Mouse (Mus musculus): ENCODE measurements around the gene Actl10. TPM values are rescaled to one million over a fixed set of nuclear protein-coding genes. Genes with fewer than 3 reads are reported as not detected.
A peak's percentile ranks its signal among the peaks of the same experiment; 100 is the strongest.

Gene Actl10
- polyA plus RNA-seq, 1 experiment = not detected

DNA sequence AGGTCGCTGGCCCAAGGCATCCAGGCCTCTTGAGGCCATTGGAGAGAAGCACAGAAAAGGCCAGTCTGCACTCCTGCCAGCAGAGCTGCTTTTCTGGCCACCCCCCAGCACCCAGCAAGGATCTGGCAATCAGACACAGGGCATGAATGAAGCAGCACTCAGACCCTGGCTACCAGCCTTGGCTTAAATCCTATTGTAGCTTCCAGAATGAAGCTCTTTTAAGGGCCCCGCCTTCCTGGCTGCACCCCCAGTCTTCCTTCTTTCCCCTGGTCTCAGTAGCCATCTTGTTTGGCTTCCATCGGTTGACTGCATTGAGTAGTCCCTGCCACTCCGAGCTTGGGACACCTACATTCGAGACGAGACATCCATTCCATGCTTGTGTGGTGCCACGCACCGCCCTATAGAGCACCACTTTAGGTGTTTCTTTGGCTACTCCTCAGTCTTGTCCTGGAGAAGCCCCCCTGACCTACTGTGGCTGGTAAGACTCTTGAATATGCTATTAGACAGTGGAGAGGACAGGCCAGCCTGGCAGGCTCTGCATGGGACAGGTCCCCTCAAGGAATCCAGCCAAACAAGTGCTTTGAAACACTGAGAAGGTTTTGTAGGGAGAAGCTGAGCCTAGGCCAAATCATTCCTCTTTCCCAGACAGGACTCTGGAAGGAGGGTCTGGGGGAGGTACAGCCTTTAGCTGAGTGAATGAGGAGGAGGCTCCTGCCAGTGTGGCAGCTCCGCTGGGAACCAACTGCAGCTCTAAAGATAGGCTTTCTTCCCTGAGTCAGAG is 7.8 kb upstream of the Actl10 start:
- TF ChIP-seq CTCF (IDR thresholded peaks at IDR 0.05; ENCODE audit: control insufficient read depth, insufficient read depth, low read length) (no peak), POLR2A (IDR thresholded peaks at IDR 0.05; ENCODE audit: borderline replicate concordance, control insufficient read depth, low read depth, low read length) (no peak)
- H3K4me3 ChIP-seq (replicated peaks; ENCODE audit: control insufficient read depth, low read depth, low read length) = no peak overlapping the region
- no peak overlapping the region for H3K27ac ChIP-seq (ENCODE audit: control insufficient read depth, insufficient read depth, low read depth, low read length, poor library complexity)
- 89% methylated on average over 9 of the region's 9 CpGs for WGBS
- H3K4me1 ChIP-seq (ENCODE audit: control insufficient read depth, insufficient read depth, low read length) = no peaks in the 10 kb centered on the region

GRCm38 (mm10) chr2:154546711-154547110 is 4.9 kb upstream of the Actl10 start, which contains the start of gene 1700003F12Rik:
Gene 1700003F12Rik, plus strand, starts transcription at chr2:154547085.
- H3K27ac ChIP-seq (ENCODE audit: control insufficient read depth, insufficient read depth, low read depth, low read length, poor library complexity) = no peak within 1 kb of the TSS
- H3K4me3 ChIP-seq (replicated peaks; ENCODE audit: control insufficient read depth, low read depth, low read length) = no peak within 1 kb of the TSS
- TF ChIP-seq CTCF (IDR thresholded peaks at IDR 0.05; ENCODE audit: control insufficient read depth, insufficient read depth, low read length) (no peak), POLR2A (IDR thresholded peaks at IDR 0.05; ENCODE audit: borderline replicate concordance, control insufficient read depth, low read depth, low read length) (no peak)
- 86% methylated on average over 10 of the region's 10 CpGs for WGBS
- H3K4me1 ChIP-seq (ENCODE audit: control insufficient read depth, insufficient read depth, low read length) = no peaks in the 10 kb centered on the region

DNA sequence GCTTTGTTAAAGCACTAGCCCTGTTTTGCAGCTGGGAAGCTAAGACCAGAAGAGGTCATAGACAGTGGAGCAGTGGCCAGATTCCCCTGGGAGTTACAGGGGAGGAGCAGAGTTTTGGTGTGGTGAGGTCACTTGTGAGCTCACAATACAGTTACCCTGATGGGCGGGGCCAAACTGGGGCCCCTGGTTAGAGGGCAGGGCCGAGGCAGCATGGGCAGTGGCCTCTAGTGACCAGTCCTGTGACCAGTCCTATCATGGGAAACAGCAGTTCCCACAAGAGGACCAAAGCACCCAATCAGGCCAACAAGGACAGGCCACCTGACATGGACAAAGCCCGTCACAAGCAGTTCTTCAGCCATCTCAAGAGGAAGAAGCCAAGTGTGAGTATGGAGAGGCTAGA is 2.9 kb upstream of the Actl10 start:
- Histone ChIP-seq H3K27ac (ENCODE audit: control insufficient read depth, insufficient read depth, low read depth, low read length, poor library complexity) (no peak overlapping the region), H3K4me1 (ENCODE audit: control insufficient read depth, insufficient read depth, low read length) (peaks cover 2% of the 10 kb centered on the region; the same call in 1 of the 2 replicates), H3K4me3 (replicated peaks; ENCODE audit: control insufficient read depth, low read depth, low read length) (no peak overlapping the region)
- WGBS = 59% methylated on average over 3 of the region's 3 CpGs
- TF ChIP-seq CTCF (IDR thresholded peaks at IDR 0.05; ENCODE audit: control insufficient read depth, insufficient read depth, low read length) (no peak), POLR2A (IDR thresholded peaks at IDR 0.05; ENCODE audit: borderline replicate concordance, control insufficient read depth, low read depth, low read length) (no peak)

GRCm38 (mm10) chr2:154549127-154549885 is 2.3 kb upstream of the Actl10 start:
- no peak for TF ChIP-seq CTCF (IDR thresholded peaks at IDR 0.05; ENCODE audit: control insufficient read depth, insufficient read depth, low read length)
- TF ChIP-seq POLR2A (IDR thresholded peaks at IDR 0.05; ENCODE audit: borderline replicate concordance, control insufficient read depth, low read depth, low read length) = no peak
- Histone ChIP-seq H3K4me3 (replicated peaks; ENCODE audit: control insufficient read depth, low read depth, low read length) (no peak overlapping the region), H3K27ac (ENCODE audit: control insufficient read depth, insufficient read depth, low read depth, low read length, poor library complexity) (no peak overlapping the region), H3K4me1 (ENCODE audit: control insufficient read depth, insufficient read depth, low read length) (peaks cover 2% of the 10 kb centered on the region; the same call in 1 of the 2 replicates)
- 8% methylated on average over 48 of the region's 48 CpGs for WGBS

GRCm38 (mm10) chr2:154549886-154550189 is 1.7 kb upstream of the Actl10 start:
- no peak overlapping the region for H3K4me3 ChIP-seq (replicated peaks; ENCODE audit: control insufficient read depth, low read depth, low read length)
- no peak overlapping the region for H3K27ac ChIP-seq (ENCODE audit: control insufficient read depth, insufficient read depth, low read depth, low read length, poor library complexity)
- H3K4me1 ChIP-seq (ENCODE audit: control insufficient read depth, insufficient read depth, low read length) = peaks cover 2% of the 10 kb centered on the region; the same call in 1 of the 2 replicates
- no peak for TF ChIP-seq POLR2A (IDR thresholded peaks at IDR 0.05; ENCODE audit: borderline replicate concordance, control insufficient read depth, low read depth, low read length)
- no peak for TF ChIP-seq CTCF (IDR thresholded peaks at IDR 0.05; ENCODE audit: control insufficient read depth, insufficient read depth, low read length)
- 16% methylated on average over 20 of the region's 20 CpGs for WGBS

GRCm38 (mm10) chr2:154550937-154551336 is 639 bp upstream of the Actl10 start:
- WGBS = 69% methylated on average over 2 of the region's 2 CpGs
- Histone ChIP-seq H3K4me3 (replicated peaks; ENCODE audit: control insufficient read depth, low read depth, low read length) (no peak overlapping the region), H3K27ac (ENCODE audit: control insufficient read depth, insufficient read depth, low read depth, low read length, poor library complexity) (no peak overlapping the region), H3K4me1 (ENCODE audit: control insufficient read depth, insufficient read depth, low read length) (peaks cover 2% of the 10 kb centered on the region; the same call in 1 of the 2 replicates)
- TF ChIP-seq CTCF (IDR thresholded peaks at IDR 0.05; ENCODE audit: control insufficient read depth, insufficient read depth, low read length) (no peak), POLR2A (IDR thresholded peaks at IDR 0.05; ENCODE audit: borderline replicate concordance, control insufficient read depth, low read depth, low read length) (no peak)

- peaks cover 2% of the 10 kb centered on the region; the same call in 1 of the 2 replicates for H3K4me1 ChIP-seq (ENCODE audit: control insufficient read depth, insufficient read depth, low read length)
- 55% methylated on average over 21 of the region's 21 CpGs for WGBS
- no peak overlapping the region for H3K4me3 ChIP-seq (replicated peaks; ENCODE audit: control insufficient read depth, low read depth, low read length)
- H3K27ac ChIP-seq (ENCODE audit: control insufficient read depth, insufficient read depth, low read depth, low read length, poor library complexity) = no peak overlapping the region; the same call in 1 of the 2 replicates
- TF ChIP-seq POLR2A (IDR thresholded peaks at IDR 0.05; ENCODE audit: borderline replicate concordance, control insufficient read depth, low read depth, low read length) (no peak), CTCF (IDR thresholded peaks at IDR 0.05; ENCODE audit: control insufficient read depth, insufficient read depth, low read length) (no peak)
Measured at GRCm38 (mm10) chr2:154551927-154552326, 351 bp downstream of the Actl10 start.

GRCm38 (mm10) chr2:154552424-154552907 is 890 bp downstream of the Actl10 start:
- WGBS = 18% methylated on average over 27 of the region's 27 CpGs
- TF ChIP-seq POLR2A (IDR thresholded peaks at IDR 0.05; ENCODE audit: borderline replicate concordance, control insufficient read depth, low read depth, low read length) (peak; percentile 32; the same call in 1 of the 2 replicates), CTCF (IDR thresholded peaks at IDR 0.05; ENCODE audit: control insufficient read depth, insufficient read depth, low read length) (peak; percentile 78)
- peaks cover 2% of the 10 kb centered on the region; the same call in 1 of the 2 replicates for H3K4me1 ChIP-seq (ENCODE audit: control insufficient read depth, insufficient read depth, low read length)
- H3K4me3 ChIP-seq (replicated peaks; ENCODE audit: control insufficient read depth, low read depth, low read length) = peak overlapping the region; percentile 41
- H3K27ac ChIP-seq (ENCODE audit: control insufficient read depth, insufficient read depth, low read depth, low read length, poor library complexity) = no peak overlapping the region; the same call in 1 of the 2 replicates
